Mouse (Mus musculus): ENCODE results near the gene Tdrd9. TPM values are rescaled to one million over a fixed set of nuclear protein-coding genes. Genes with fewer than 3 reads are reported as not detected.

The Tdrd9 gene
- total RNA-seq, 2 experiments from 2014 or later, result not detected

GRCm38 (mm10) chr12:112096733-112097117 lies 125.4 kb downstream of the Tdrd9 start:
- no peak for DNase-seq
- intact Hi-C loops (cut with DNase I), result no loop called here

GRCm38 (mm10) chr12:112100106-112100505 lies 128.7 kb downstream of the Tdrd9 start:
- intact Hi-C loops (cut with DNase I), result no loop called here
- DNase-seq, result no peak

- intact Hi-C loops (cut with DNase I), result no loop called here
- DNase-seq, result no peak
Observed at GRCm38 (mm10) chr12:112101045-112101444, 129.7 kb downstream of the Tdrd9 start.

- intact Hi-C loops (cut with DNase I), result no loop called here
- DNase-seq, result no peak
Observed at GRCm38 (mm10) chr12:112103179-112103578, 131.8 kb downstream of the Tdrd9 start.

GRCm38 (mm10) chr12:112104890-112105289 lies 133.5 kb downstream of the Tdrd9 start:
- intact Hi-C loops (cut with DNase I), result no loop called here
- DNase-seq, result no peak

- intact Hi-C loops (cut with DNase I), result no loop called here
- no peak for DNase-seq
Observed at GRCm38 (mm10) chr12:112106541-112106971, 135.2 kb downstream of the Tdrd9 start, which contains the start of gene Aspg. Gene Aspg, plus strand, starts transcription at chr12:112106679.

GRCm38 (mm10) chr12:112107685-112108084 lies 136.3 kb downstream of the Tdrd9 start:
- DNase-seq, result peak in 1 of 2 experiments; percentile 3
- intact Hi-C loops (cut with DNase I), result no loop called here

GRCm38 (mm10) chr12:112108696-112109445 lies 137.5 kb downstream of the Tdrd9 start:
- intact Hi-C loops (cut with DNase I), result no loop called here
- peak in 1 of 2 experiments; percentile 2 for DNase-seq

- DNase-seq, result peak in 1 of 2 experiments; percentile 2
- intact Hi-C loops (cut with DNase I), result loop anchor here (5.0 to 10.0 kb wide), 2 partner anchors 363 to 435 kb away; no protein-coding TSS in a partner anchor
Observed at GRCm38 (mm10) chr12:112109701-112110100, 138.3 kb downstream of the Tdrd9 start.

GRCm38 (mm10) chr12:112111323-112111722 lies 140.0 kb downstream of the Tdrd9 start:
- DNase-seq, result no peak
- intact Hi-C loops (cut with DNase I), result loop anchor here (5.0 to 10.0 kb wide), 2 partner anchors 361 to 433 kb away; no protein-coding TSS in a partner anchor

GRCm38 (mm10) chr12:112112235-112112634 lies 140.9 kb downstream of the Tdrd9 start:
- intact Hi-C loops (cut with DNase I), result loop anchor here (5.0 to 10.0 kb wide), 2 partner anchors 360 to 433 kb away; no protein-coding TSS in a partner anchor
- DNase-seq, result no peak

- intact Hi-C loops (cut with DNase I), result loop anchor here (1.0 to 10.0 kb wide), 3 partner anchors 27 to 432 kb away; no protein-coding TSS in a partner anchor
Observed at GRCm38 (mm10) chr12:112112686-112113396, 141.5 kb downstream of the Tdrd9 start.

GRCm38 (mm10) chr12:112113710-112114109 lies 142.4 kb downstream of the Tdrd9 start:
- intact Hi-C loops (cut with DNase I), result loop anchor here (1.0 to 10.0 kb wide), 3 partner anchors 27 to 431 kb away; no protein-coding TSS in a partner anchor

More at GRCm38 (mm10) chr12:112112686-112113396, 141.5 kb downstream of the Tdrd9 start:
- DNase-seq, result no peak

GRCm38 (mm10) chr12:112117006-112117405 lies 145.6 kb downstream of the Tdrd9 start:
- no peak for DNase-seq
- intact Hi-C loops (cut with DNase I), result loop anchor here (10.0 kb wide), 1 partner anchor 428 kb away; no protein-coding TSS in a partner anchor

More at GRCm38 (mm10) chr12:112113710-112114109, 142.4 kb downstream of the Tdrd9 start:
- peak; percentile 81 to 86 for DNase-seq

GRCm38 (mm10) chr12:112117649-112118048 lies 146.3 kb downstream of the Tdrd9 start:
- intact Hi-C loops (cut with DNase I), result loop anchor here (10.0 kb wide), 1 partner anchor 427 kb away; no protein-coding TSS in a partner anchor
- no peak for DNase-seq

Small RNAs within 50 kb of the gene (microRNA-seq; reads per million reads assigned to microRNA genes)
- gene Mir3073a, result 0 reads per million in 2 experiments
- gene Mir3073b, result 0 reads per million in 2 experiments

Other genes starting within 250 kb of the Tdrd9 start
- 10 to 100 TPM; 55.2 to 59.3 TPM for gene Klc1, start 212.7 kb upstream of the Tdrd9 start, total RNA-seq (2021)
- under 1 TPM; 0.43 to 0.47 TPM for gene Xrcc3, start 157.7 kb upstream of the Tdrd9 start, total RNA-seq (2021)
- gene Zfyve21, start 157.4 kb upstream of the Tdrd9 start, total RNA-seq (2021), result 10 to 100 TPM; 10.4 to 16.2 TPM
- gene Ppp1r13b, start 63.4 kb upstream of the Tdrd9 start, total RNA-seq (2021), result 1 to 10 TPM; 7.2 to 7.5 TPM
- gene Atp5mpl, start 4.6 kb upstream of the Tdrd9 start, total RNA-seq (2021), result 100 to 1,000 TPM; 710 to 772 TPM
- gene Rd3l, start 9.8 kb downstream of the Tdrd9 start, total RNA-seq (2021), result not detected
- gene Aspg, start 135.1 kb downstream of the Tdrd9 start, total RNA-seq (2021), result under 1 TPM in 1 of 2 experiments, not detected in 1; 0.20 TPM
- 1 to 10 TPM; 4.0 to 4.7 TPM for gene Kif26a, start 174.6 kb downstream of the Tdrd9 start, total RNA-seq (2021)